In genomic region chr5:79059805-79060204, GRCm38 (mm10) we compare ENCODE assay signal across 7 mouse cellular contexts.
DNase-seq lines count a peak whose midpoint lies in the region; ATAC-seq lines count a peak whose summit lies in the region.
"Not testable (repeated sequence)": the region's sequence is repeated elsewhere in the genome, so short reads cannot be mapped to it uniquely, and the experiment has no call there.

No protein-coding gene starts in this region.

- H3K27me3 ChIP-seq in embryonic facial prominence, embryonic 10.5 days (replicated peaks; ENCODE audit: low read depth, poor library complexity, severe bottlenecking); lung, embryonic 16.5 days (ENCODE audit: control insufficient read depth, insufficient read depth, low read depth, low read length): not testable (repeated sequence)

- not testable (repeated sequence) for H3K4me3 ChIP-seq in embryonic facial prominence, embryonic 10.5 days; lung, embryonic 16.5 days (ENCODE audit: low read length)

- WGBS in embryonic facial prominence, embryonic 10.5 days: 33% methylated on average over 2 of the region's 2 CpGs
- 40% methylated on average over 2 of the region's 2 CpGs for WGBS in lung, embryonic 16.5 days

- not testable (repeated sequence) for H3K4me2 ChIP-seq in lung, embryonic 16.5 days (ENCODE audit: low read depth, low read length)

- not testable (repeated sequence) for H3K9ac ChIP-seq in lung, embryonic 16.5 days (ENCODE audit: low read length)

- ATAC-seq in lung, embryonic 16.5 days (ENCODE audit: low read depth): peak; percentile 77

- not testable (repeated sequence) for H3K27ac ChIP-seq in embryonic facial prominence, embryonic 10.5 days (replicated peaks); lung, embryonic 16.5 days (ENCODE audit: low read length)

- not testable (repeated sequence) for H3K9me3 ChIP-seq in embryonic facial prominence, embryonic 10.5 days; lung, embryonic 16.5 days (ENCODE audit: control insufficient read depth, low read length)

- DNase-seq in embryo, embryonic 10 days (ENCODE audit: low spot score): peak; percentile 54
- DNase-seq in embryonic facial prominence, embryonic 10.5 days (ENCODE audit: low spot score): peak; percentile 33
- DNase-seq in heart, postnatal 10 days: peak; percentile 1 to 2
- peak; percentile 8 for DNase-seq in kidney, postnatal 14 days
- peak; percentile 2 for DNase-seq in lung, postnatal 25 days (ENCODE audit: low spot score)
- peak; percentile 4 for DNase-seq in ovary, postnatal 14 days (ENCODE audit: low spot score)

- intact Hi-C loops in heart, postnatal 10 days (cut with DNase I): not testable (repeated sequence)

- H3K4me1 ChIP-seq in embryonic facial prominence, embryonic 10.5 days; lung, embryonic 16.5 days (replicated peaks; ENCODE audit: control insufficient read depth, insufficient read depth, low read length): not testable (repeated sequence)

- not testable (repeated sequence) for H3K36me3 ChIP-seq in embryonic facial prominence, embryonic 10.5 days (replicated peaks); lung, embryonic 16.5 days (ENCODE audit: control insufficient read depth, insufficient read depth, low read length)

Comparison
In these comparisons a context has a peak if more than half of its experiments do, and no peak if none do; other contexts are left out.
1. DNase-seq: peak in every context shown above with its lines; median percentile 54 in embryo, embryonic 10 days; 33 in embryonic facial prominence, embryonic 10.5 days; 8 in kidney, postnatal 14 days; 4 in ovary, postnatal 14 days; 2 in lung, postnatal 25 days; 2 in heart, postnatal 10 days.